Mouse (Mus musculus) heart, adult 8-10 months (tissue): ENCODE data around the gene Themis2. TPM values are rescaled to one million over a fixed set of nuclear protein-coding genes. Genes with fewer than 3 reads are reported as not detected.
A peak's percentile ranks its signal among the peaks of the same experiment; 100 is the strongest.
"Not testable (repeated sequence)": the region's sequence is repeated elsewhere in the genome, so short reads cannot be mapped to it uniquely, and the experiment has no call there.

ENCODE experiments used
- DNase-seq: peaks from one replicate; pipeline ENCODE4 v3.0.0; 2022; ENCODE audit warnings: low spot score
- total RNA-seq, 4 experiments: library from RNA; stranded (reverse); gene quantifications; 2 replicates each; pipeline ENCODE4 v1.2.4; 2022

Themis2 gene
- total RNA-seq, 4 experiments from 2014 or later, result 1.4 to 1.9 (median 1.6) TPM

- DNase-seq, result no peak
Observed at GRCm38 (mm10) chr4:132799845-132800244, 3.7 kb upstream of the Themis2 start.

DNA sequence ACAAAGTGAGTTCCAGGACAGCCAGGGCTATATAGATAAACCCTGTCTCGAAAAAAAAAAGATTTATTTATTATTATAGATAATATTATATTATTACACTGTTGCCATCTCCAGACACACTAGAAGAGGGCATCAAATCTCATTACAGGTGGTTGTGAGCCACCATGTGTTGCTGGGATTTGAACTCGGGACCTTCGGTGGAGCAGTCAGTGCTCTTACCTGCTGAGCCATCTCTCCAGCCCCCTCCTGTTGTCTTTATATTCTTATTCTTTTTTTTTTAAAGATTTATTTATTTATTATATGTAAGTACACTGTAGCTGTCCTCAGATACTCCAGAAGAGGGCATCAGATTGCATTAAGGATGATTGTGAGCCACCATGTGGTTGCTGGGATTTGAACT is 2.5 kb upstream of the Themis2 start:
- not testable (repeated sequence) for DNase-seq

DNA sequence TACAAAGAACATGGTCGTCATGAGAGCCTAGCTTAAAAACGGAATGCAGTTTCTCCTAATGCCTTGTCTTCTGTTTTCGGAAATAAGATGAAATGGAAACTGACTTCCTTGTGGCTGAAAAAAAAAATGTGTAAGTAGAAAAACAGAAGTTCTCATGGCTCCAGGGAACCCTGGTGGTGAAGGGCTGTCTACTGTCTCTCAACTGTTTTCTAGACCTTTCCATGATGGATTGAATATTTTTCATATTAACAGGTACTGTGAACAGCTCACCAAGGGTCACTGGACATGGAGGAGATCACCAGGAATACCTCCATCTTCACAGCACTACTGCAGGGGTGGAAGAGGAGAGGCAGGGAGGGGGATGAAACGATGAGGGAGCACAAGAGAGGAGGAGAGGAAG is 1.8 kb upstream of the Themis2 start:
- DNase-seq, result no peak

DNA sequence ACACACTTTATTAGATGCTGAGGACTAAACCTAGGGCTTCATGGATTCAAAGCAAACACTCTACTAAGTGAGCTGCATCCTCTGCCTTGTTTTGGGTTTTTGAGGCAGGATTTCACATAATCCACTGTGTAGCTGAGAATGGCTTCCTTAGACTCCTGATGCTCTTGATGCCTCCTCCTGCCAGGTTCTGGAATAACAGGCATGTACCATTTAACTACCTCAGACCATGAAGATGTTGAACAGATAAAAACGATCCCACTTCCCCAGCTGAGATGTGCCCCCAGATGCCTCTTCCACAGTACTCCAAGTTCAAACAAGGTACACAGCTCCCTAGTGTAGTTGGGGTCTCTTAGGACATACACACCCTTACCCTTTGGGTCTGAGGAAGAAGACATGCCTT is 1.3 kb upstream of the Themis2 start:
- no peak for DNase-seq

DNA sequence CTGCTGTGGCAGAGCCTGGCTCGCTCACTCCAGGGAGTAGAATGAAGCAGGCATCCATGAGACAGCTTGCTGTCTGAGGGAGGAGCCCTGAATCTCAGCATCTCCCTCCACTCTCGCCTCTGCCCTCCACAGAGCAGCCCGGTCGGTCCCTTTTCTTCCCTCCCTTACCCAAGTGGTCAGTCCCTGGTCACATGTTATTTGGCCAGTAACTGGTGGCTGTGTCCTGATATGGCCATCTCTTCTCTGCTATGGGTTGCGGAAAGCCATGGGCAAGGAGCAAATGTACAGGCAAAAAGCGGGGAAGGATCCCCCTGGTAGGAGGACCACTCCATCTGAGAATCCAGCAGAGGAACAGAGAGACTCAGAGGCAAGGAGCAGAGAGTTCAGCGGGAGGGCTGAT is 1.0 kb downstream of the Themis2 start:
- DNase-seq, result no peak

- DNase-seq, result no peak
Observed at GRCm38 (mm10) chr4:132794760-132795159, 1.4 kb downstream of the Themis2 start.

DNA sequence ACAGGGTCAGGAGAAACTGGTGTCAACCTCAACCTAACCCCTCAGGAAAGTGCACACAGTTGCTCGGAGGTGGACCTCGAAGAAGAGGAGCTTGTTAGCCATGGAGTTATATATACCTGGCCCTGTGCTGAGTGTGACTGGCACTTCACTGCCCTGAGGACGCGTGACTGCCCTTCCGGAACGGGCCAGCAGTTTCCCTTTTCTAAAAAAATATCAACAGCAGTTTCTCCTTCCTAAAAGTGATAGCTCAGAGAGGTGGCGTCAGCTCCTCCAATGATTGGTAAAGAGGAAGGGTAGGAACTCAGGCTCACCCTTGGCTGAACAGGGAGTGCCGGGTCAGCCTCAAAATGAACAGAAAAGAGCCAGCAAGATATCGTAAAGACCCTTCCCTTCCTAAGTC is 2.2 kb downstream of the Themis2 start:
- DNase-seq, result no peak

GRCm38 (mm10) chr4:132793322-132794004 is 2.7 kb downstream of the Themis2 start:
- not testable (repeated sequence) for DNase-seq

DNA sequence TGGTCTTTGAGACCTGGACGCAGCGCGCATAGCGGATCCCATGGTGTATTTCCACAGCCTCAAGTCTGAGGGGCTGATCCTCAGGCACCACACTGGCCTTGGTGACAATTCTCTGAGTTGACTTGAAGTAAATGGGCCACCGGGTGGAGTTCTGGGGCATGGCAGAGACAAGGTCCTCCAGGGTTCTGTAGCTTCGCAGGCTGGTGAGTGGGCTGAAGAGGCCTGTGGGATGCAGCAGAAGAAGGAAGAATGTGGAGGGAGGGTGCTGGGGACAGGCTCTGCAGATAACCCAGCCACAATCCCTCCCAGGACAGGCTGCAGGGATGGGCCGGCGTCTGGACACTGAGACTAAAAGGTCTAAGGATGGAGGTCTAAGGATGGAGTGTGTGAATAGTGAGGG is 6.5 kb downstream of the Themis2 start:
- no peak for DNase-seq

- no peak for DNase-seq
Observed at GRCm38 (mm10) chr4:132785228-132785627, 11.0 kb downstream of the Themis2 start.

GRCm38 (mm10) chr4:132783732-132784131 is 12.5 kb downstream of the Themis2 start:
- no peak for DNase-seq

DNA sequence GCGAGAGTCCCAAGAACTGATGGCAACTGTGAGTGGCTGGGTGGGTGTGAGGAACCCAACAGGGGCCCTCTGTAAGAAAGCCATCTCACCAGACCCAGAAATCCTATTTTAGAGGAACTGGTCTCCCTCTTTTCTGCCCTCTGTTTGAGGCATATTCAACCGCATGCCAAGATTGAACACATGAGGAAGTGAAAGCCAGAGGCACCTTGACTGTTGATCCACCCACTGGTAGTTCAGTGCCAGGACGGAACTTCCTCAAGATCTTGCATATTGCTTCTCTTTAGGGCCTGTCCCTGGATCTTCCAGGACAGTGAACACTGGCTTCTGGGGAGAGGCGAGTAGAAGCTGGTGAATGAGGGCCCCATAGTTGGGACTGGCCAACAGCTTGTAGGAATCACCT is 15.9 kb downstream of the Themis2 start:
- peak; percentile 48 for DNase-seq

DNA sequence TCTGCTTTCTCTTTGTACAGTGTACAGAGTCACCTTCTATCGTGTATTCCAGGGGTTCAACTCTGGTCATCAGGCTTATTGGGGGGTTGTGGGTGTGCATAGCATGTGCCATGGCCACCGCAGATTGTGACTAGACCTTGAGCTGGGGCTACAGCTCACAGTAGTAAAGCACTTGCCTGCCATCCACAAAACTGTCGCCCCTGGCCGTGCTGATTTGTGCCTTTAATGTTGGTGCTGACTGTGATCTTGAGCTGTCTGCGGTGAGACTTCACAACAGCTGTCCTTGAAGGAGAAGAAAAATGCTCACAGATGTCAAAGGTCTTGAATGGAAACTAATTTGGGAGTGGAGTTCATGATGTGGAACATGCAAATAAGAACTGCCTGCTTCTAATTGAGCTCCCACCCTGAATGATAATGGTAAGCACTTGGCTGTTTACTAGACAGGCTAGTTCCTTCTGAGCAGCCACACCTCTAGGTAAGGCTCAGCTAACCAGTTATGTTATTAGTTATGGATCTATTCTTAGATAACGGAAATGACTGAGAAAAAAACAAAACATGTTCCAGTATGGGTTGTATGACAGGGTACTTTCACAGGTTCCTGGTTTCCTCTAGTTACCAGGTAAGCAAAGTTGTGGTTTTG is 17.5 kb downstream of the Themis2 start:
- no peak for DNase-seq

GRCm38 (mm10) chr4:132776764-132777163 is 19.4 kb downstream of the Themis2 start:
- DNase-seq, result peak; percentile 69

GRCm38 (mm10) chr4:132774905-132775304 is 21.3 kb downstream of the Themis2 start:
- DNase-seq, result no peak

DNA sequence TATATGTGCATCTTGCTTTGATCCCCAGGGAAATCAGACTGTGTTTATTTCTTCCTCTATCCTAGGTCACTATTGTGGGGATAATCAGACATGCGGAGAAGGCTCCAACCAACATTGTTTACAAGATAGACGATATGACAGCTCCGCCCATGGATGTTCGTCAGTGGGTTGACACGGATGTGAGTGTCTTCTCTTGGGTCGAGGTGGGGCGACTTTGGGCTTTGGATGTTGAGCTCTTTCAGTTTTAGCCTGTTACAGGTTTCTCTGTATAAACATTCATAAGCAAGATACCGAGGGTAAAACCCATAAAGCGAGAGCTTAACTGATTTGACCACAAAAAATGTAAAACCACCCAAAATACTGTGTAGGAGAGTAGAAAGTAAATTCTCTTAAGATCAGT is 24.4 kb downstream of the Themis2 start:
- no peak for DNase-seq

DNA sequence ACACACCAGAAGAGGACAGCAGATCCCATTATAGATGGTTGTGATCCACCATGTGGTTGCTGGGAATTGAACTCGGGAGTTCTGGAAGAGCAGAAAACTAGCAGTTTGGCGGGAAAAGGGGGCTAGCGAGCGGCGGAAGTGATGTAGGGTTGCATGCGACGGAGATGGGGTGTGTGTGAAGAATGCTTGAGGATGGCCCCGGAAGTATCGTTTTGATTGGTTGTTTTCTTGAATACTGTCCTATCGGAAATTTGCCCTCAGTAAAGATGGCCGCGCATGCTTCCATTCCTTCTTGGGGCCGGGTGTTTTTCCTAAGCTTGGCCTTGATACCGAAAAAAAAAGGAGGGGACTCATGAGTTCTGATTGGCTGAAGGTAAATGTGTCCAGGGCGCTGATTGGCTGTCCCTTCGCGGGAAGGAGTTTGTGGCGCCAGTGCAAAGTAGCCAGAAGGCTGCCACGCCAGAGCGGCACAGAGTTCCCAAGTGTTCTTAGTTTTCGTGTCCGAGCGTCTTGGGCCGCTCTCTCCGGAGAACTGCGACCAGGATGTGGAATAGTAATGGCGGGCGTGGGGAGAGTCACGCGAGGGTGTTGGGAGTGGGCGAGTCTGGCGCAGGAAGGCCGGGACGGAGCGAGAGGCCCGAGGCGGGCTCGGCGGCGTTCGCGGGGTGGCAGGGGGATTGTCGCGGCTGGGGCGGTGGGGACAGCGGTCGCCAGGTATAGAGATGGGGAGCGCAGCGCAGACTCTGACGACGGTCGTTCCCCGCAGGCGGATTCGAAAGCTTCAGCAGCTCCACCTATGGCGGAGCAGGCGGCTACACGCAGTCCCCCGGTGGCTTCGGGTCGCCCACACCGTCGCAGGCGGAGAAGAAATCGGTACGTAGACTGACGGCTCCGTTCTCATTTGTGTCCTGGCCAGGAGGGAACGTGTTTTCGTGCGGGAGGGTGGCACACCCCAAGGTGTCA is 28.0 kb downstream of the Themis2 start, which contains the start of gene Rpa2:
Gene Rpa2, plus strand, starts transcription at position 419 of the 963 bp plus-strand sequence.
- DNase-seq, result peak; percentile 100

DNA sequence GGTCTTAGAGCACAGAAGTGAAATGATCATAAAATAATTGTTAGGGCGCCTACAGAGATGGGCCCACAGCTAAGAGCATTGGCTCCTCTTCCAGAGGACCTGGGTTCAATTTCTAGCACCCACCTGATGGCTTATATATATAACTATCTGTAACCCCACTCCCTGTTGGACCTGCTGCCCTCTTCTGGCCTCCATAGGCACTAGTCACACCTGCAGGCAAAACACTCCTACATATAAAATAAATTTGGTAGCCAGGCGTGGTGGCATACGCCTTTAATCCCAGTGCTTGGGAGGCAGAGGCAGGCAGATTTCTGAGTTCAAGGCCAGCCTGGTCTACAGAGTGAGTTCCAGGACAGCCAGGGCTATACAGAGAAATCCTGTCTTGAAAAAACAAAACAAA is 33.1 kb downstream of the Themis2 start:
- not testable (repeated sequence) for DNase-seq

DNA sequence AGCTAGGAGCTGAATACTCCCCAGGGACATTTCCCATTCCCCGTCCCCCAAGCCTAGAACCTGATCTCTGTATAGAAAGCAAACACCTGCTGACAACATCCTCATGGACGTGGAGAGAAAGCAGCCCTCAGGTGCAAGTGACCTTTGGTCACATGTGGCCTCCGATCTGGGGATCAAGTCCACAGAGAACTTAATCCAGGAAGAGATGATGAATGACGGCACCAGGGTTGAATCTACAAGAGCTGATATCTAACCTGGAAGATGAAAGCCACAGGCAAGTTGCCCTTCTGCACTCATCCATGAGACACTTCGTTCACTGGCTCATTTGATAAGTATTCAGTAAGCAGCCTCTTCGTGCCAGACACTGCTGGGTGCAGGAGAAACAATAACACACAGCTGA is 33.6 kb downstream of the Themis2 start:
- DNase-seq, result no peak

DNA sequence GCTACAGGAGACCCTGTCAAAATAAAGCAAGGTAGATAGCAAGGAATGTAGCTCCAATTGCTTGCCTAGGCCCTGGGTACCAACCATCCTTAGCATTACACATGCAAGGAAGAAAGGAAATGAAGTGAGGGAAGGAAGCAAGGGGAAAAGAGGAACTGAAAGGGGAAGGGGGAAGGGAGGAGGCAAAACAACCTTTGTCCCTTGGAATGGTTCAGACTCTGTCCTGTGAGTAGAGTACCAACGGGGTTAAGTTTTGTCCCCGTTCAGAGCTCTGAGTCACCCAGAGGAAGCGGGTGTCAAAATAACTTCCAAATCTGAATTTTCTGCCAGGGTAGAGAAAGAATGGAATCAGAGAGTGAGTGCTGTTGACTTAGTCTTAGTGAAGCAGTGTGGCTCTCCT is 35.9 kb downstream of the Themis2 start:
- no peak for DNase-seq

- no peak for DNase-seq
Observed at GRCm38 (mm10) chr4:132757633-132758351, 38.4 kb downstream of the Themis2 start.

DNA sequence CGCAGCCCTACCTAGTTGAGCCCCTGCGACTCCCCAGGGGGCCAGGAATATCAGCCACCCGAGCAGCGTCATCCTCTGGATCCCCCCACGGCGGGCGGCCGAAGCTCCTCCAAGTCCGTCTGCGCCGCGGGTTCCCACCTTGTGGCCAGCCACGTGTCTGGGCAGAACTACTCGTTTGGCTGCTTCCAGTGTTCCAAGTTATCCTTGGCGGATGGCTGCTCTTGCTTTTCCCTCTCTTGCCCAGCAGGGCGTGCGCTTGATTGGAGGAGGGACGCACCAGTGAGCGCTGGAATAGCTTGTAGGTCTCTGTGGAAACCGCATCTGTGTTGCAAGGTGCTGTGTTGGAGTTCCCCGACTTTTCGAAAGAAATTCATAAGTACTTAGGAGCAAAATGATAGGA is 39.2 kb downstream of the Themis2 start, which contains the start of gene Smpdl3b:
Gene Smpdl3b, minus strand, starts transcription at position 279 of the 400 bp plus-strand sequence.
- peak; percentile 77 for DNase-seq
